Mouse (Mus musculus) left cerebral cortex, adult 11 months (tissue): ENCODE measurements around the gene Lin52.
"Not testable (repeated sequence)": the region's sequence is repeated elsewhere in the genome, so short reads cannot be mapped to it uniquely, and the experiment has no call there.

Source experiments
- DNase-seq: peaks from one replicate; pipeline ENCODE4 v3.0.0; 2022; ENCODE audit warnings: low spot score

Gene Lin52

GRCm38 (mm10) chr12:84539537-84539936 is 88.3 kb downstream of the Lin52 start:
- not testable (repeated sequence) for DNase-seq

- DNase-seq = no peak
Measured at GRCm38 (mm10) chr12:84541391-84541958, 90.3 kb downstream of the Lin52 start.

GRCm38 (mm10) chr12:84546028-84546427 is 94.8 kb downstream of the Lin52 start:
- DNase-seq = peak; percentile 41

GRCm38 (mm10) chr12:84546577-84547085 is 95.4 kb downstream of the Lin52 start:
- no peak for DNase-seq

GRCm38 (mm10) chr12:84548251-84548650 is 97.0 kb downstream of the Lin52 start:
- DNase-seq = no peak

GRCm38 (mm10) chr12:84555218-84555617 is 104.0 kb downstream of the Lin52 start:
- no peak for DNase-seq

- no peak for DNase-seq
Measured at GRCm38 (mm10) chr12:84562558-84562957, 111.3 kb downstream of the Lin52 start.

GRCm38 (mm10) chr12:84567576-84567975 is 116.4 kb downstream of the Lin52 start:
- DNase-seq = no peak

- no peak for DNase-seq
Measured at GRCm38 (mm10) chr12:84569336-84569970, 118.2 kb downstream of the Lin52 start, which contains the start of gene Vsx2. Gene Vsx2 (plus strand): TSS chr12:84569762.

- no peak for DNase-seq
Measured at GRCm38 (mm10) chr12:84569976-84570693, 118.9 kb downstream of the Lin52 start.

GRCm38 (mm10) chr12:84570694-84571415 is 119.6 kb downstream of the Lin52 start:
- no peak for DNase-seq

- no peak for DNase-seq
Measured at GRCm38 (mm10) chr12:84571466-84572340, 120.5 kb downstream of the Lin52 start.

- no peak for DNase-seq
Measured at GRCm38 (mm10) chr12:84572341-84572720, 121.1 kb downstream of the Lin52 start.

- no peak for DNase-seq
Measured at GRCm38 (mm10) chr12:84573094-84573493, 121.9 kb downstream of the Lin52 start.

- DNase-seq = no peak
Measured at GRCm38 (mm10) chr12:84577768-84578439, 126.7 kb downstream of the Lin52 start.

- DNase-seq = no peak
Measured at GRCm38 (mm10) chr12:84578440-84578770, 127.2 kb downstream of the Lin52 start.

- DNase-seq = no peak
Measured at GRCm38 (mm10) chr12:84581285-84581684, 130.1 kb downstream of the Lin52 start.

GRCm38 (mm10) chr12:84589825-84590761 is 138.9 kb downstream of the Lin52 start:
- peak; percentile 93 for DNase-seq
